Comparison of ENCODE assay signal across 8 mouse cellular contexts in the genomic region with DNA sequence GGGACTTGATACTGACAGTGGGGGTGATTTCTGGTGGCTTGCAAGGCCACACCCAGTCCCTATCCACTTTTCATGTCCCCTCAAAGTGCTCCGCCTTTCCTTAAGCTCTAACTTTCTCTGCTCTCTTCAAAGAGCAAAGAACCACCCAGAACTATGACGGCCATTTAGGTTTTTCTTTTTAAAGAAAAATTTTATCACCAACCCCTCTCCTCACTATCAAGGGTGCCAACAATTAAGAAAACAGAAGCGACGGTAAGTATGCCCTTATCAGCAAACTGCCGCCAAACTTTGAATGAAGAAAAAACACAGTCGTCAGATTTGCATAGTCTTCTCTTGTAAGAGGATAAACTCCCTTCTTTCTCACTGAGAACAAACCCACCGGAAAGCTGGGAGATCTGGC. TPM values are rescaled to one million over a fixed set of nuclear protein-coding genes. Genes with fewer than 3 reads are reported as not detected.
A peak's percentile ranks its signal among the peaks of the same experiment; 100 is the strongest.
DNase-seq lines count a peak whose midpoint lies in the region; ATAC-seq and TF ChIP-seq lines count a peak whose summit lies in the region.

No protein-coding gene starts in this region.

- H3K9me3 ChIP-seq in CH12.LX (replicated peaks; ENCODE audit: low read length), result no peaks in the 10 kb centered on the region
- H3K9me3 ChIP-seq in forebrain, embryonic 13.5 days (replicated peaks), result no peaks in the 10 kb centered on the region
- no peaks in the 10 kb centered on the region for H3K9me3 ChIP-seq in liver, embryonic 12.5 days (replicated peaks)
- no peaks in the 10 kb centered on the region for H3K9me3 ChIP-seq in stomach, postnatal 0 days (ENCODE audit: control insufficient read depth, low read length)

- TF ChIP-seq RAD21 in CH12.LX (IDR thresholded peaks at IDR 0.05; ENCODE audit: low read depth, low read length), result no peak

- peak overlapping the region; percentile 97 for H3K4me2 ChIP-seq in CH12.LX (ENCODE audit: insufficient read depth, low read depth, poor library complexity, severe bottlenecking)
- peak overlapping the region; percentile 98 for H3K4me2 ChIP-seq in forebrain, embryonic 13.5 days
- H3K4me2 ChIP-seq in liver, embryonic 12.5 days, result peak overlapping the region; percentile 98
- peak overlapping the region; percentile 99 for H3K4me2 ChIP-seq in stomach, postnatal 0 days (replicated peaks; ENCODE audit: low read depth)

- TF ChIP-seq CTCF in CH12.LX (conservative IDR thresholded peaks at IDR 0.05 in 1 of 2, IDR thresholded peaks at IDR 0.05 in 1 of 2; ENCODE audit: low read depth in 2 of 2, low read length in 2 of 2), result no peak
- no peak for TF ChIP-seq CTCF in stomach, postnatal 0 days (IDR thresholded peaks at IDR 0.05; ENCODE audit: low read depth)

- H3K9ac ChIP-seq in CH12.LX (ENCODE audit: insufficient read depth, low read depth), result peak overlapping the region; percentile 38; the same call in 1 of the 2 replicates
- H3K9ac ChIP-seq in forebrain, embryonic 13.5 days, result peak overlapping the region; percentile 84
- peak overlapping the region; percentile 81 for H3K9ac ChIP-seq in liver, embryonic 12.5 days
- peak overlapping the region; percentile 74 for H3K9ac ChIP-seq in stomach, postnatal 0 days (ENCODE audit: low read length)

- H3K27me3 ChIP-seq in CH12.LX (replicated peaks), result no peaks in the 10 kb centered on the region
- H3K27me3 ChIP-seq in forebrain, embryonic 13.5 days, result no peaks in the 10 kb centered on the region
- H3K27me3 ChIP-seq in liver, embryonic 12.5 days (replicated peaks), result no peaks in the 10 kb centered on the region
- no peaks in the 10 kb centered on the region for H3K27me3 ChIP-seq in stomach, postnatal 0 days (ENCODE audit: control insufficient read depth, insufficient read depth, low read length)

- peak overlapping the region; percentile 80 to 90 (median 88) for H3K4me3 ChIP-seq in CH12.LX (replicated peaks in 1 of 3; ENCODE audit: low read depth in 2 of 3, low read length in 2 of 3, poor library complexity in 1 of 3)
- peak overlapping the region; percentile 88 for H3K4me3 ChIP-seq in forebrain, embryonic 13.5 days
- peak overlapping the region; percentile 90 for H3K4me3 ChIP-seq in liver, embryonic 12.5 days
- H3K4me3 ChIP-seq in stomach, postnatal 0 days (ENCODE audit: low read depth, low read length), result peak overlapping the region; percentile 76

- TF ChIP-seq EP300 in CH12.LX (IDR thresholded peaks at IDR 0.05; ENCODE audit: low read length), result no peak
- TF ChIP-seq EP300 in stomach, postnatal 0 days (optimal IDR thresholded peaks at IDR 0.05), result no peak

- peak; percentile 5 for DNase-seq in embryo, embryonic 10 days (ENCODE audit: low spot score)
- DNase-seq in embryo, embryonic 9.5 days (ENCODE audit: extremely low spot score), result no peak
- DNase-seq in CH12.LX (ENCODE audit: extremely low read depth), result peak; percentile 40
- DNase-seq in stomach, postnatal 0 days (ENCODE audit: low spot score), result no peak
- no peak for DNase-seq in frontal cortex, postnatal 14 days (ENCODE audit: low spot score in 2 of 2)
- DNase-seq in gastrocnemius, postnatal 25 days, result no peak

- TF ChIP-seq POLR2A in CH12.LX (IDR thresholded peaks at IDR 0.05; ENCODE audit: low read depth, low read length), result no peak

- H3K36me3 ChIP-seq in CH12.LX (replicated peaks in 1 of 2; ENCODE audit: control insufficient read depth in 1 of 2, insufficient read depth in 1 of 2, low read length in 1 of 2), result peaks cover 0 to 7% of the 10 kb centered on the region in 2 experiments
- no peaks in the 10 kb centered on the region for H3K36me3 ChIP-seq in forebrain, embryonic 13.5 days (ENCODE audit: poor library complexity, severe bottlenecking)
- no peaks in the 10 kb centered on the region; the same call in 1 of the 2 replicates for H3K36me3 ChIP-seq in liver, embryonic 12.5 days
- no peaks in the 10 kb centered on the region for H3K36me3 ChIP-seq in stomach, postnatal 0 days (ENCODE audit: control insufficient read depth, insufficient read depth, low read length)

- peaks cover 13% of the 10 kb centered on the region for H3K79me2 ChIP-seq in CH12.LX (replicated peaks; ENCODE audit: control insufficient read depth, extremely low read depth, insufficient read depth, poor library complexity, severe bottlenecking)

- in situ Hi-C loops in CH12.LX (cut with MboI; ENCODE audit: low pct_ligation_motif_present, low pct_unique_long_range_greater_than_20kb, low sequenced_read_pairs), result no loop called here

- dilution Hi-C loops in CH12.LX (cut with MboI; ENCODE audit: extremely low pct_ligation_motif_present, extremely low pct_unique_long_range_greater_than_20kb, low sequenced_read_pairs), result no loop called here

- peaks cover 3 to 36% of the 10 kb centered on the region in 2 experiments; a peak in 3 of 4 replicates for H3K4me1 ChIP-seq in CH12.LX (ENCODE audit: control insufficient read depth in 1 of 2, insufficient read depth in 2 of 2)
- peaks cover 23% of the 10 kb centered on the region for H3K4me1 ChIP-seq in forebrain, embryonic 13.5 days
- peaks cover 56% of the 10 kb centered on the region for H3K4me1 ChIP-seq in liver, embryonic 12.5 days
- H3K4me1 ChIP-seq in stomach, postnatal 0 days (replicated peaks; ENCODE audit: control insufficient read depth, insufficient read depth), result no peaks in the 10 kb centered on the region

- WGBS in forebrain, embryonic 13.5 days, result 1% methylated on average over 7 of the region's 7 CpGs
- WGBS in liver, embryonic 12.5 days (ENCODE audit: insufficient replicate concordance), result under 1% methylated on average over 7 of the region's 7 CpGs
- under 1% methylated on average over 7 of the region's 7 CpGs for WGBS in stomach, postnatal 0 days

- no peak overlapping the region for H3K27ac ChIP-seq in CH12.LX (ENCODE audit: insufficient read depth, low read depth)
- no peak overlapping the region for H3K27ac ChIP-seq in forebrain, embryonic 13.5 days
- peak overlapping the region; percentile 94 for H3K27ac ChIP-seq in liver, embryonic 12.5 days
- H3K27ac ChIP-seq in stomach, postnatal 0 days (replicated peaks), result peak overlapping the region; percentile 93

- ATAC-seq in forebrain, embryonic 13.5 days, result no peak
- no peak for ATAC-seq in liver, embryonic 12.5 days
- no peak for ATAC-seq in stomach, postnatal 0 days (ENCODE audit: low FRiP score, low TSS enrichment)

TF ChIP-seq in CH12.LX, 34 proteins besides CTCF, POLR2A, EP300 and RAD21 (continues in another document):
- TF ChIP-seq MAFK (IDR thresholded peaks at IDR 0.05; ENCODE audit: insufficient replicate concordance, low read length) (no peak), ZMIZ1 (IDR thresholded peaks at IDR 0.05; ENCODE audit: low read depth, low read length) (no peak), KAT2A (IDR thresholded peaks at IDR 0.05; ENCODE audit: insufficient replicate concordance, low read length) (no peak), CHD1 (IDR thresholded peaks at IDR 0.05; ENCODE audit: low read depth, low read length) (no peak), ETS1 (conservative IDR thresholded peaks at IDR 0.05; ENCODE audit: low read depth, low read length) (no peak), TCF12 (IDR thresholded peaks at IDR 0.05; ENCODE audit: low read depth, low read length) (no peak), SIN3A (IDR thresholded peaks at IDR 0.05; ENCODE audit: low read length) (0 out of 2 replicates have a peak, but pooled peaks have one; percentile 36), ZC3H11A (IDR thresholded peaks at IDR 0.05; ENCODE audit: low read depth, low read length) (no peak), USF2 (conservative IDR thresholded peaks at IDR 0.05; ENCODE audit: low read depth, low read length) (no peak), CHD2 (IDR thresholded peaks at IDR 0.05; ENCODE audit: low read length) (no peak), SMC3 (IDR thresholded peaks at IDR 0.05; ENCODE audit: low read depth, low read length) (no peak), MEF2A (IDR thresholded peaks at IDR 0.05; ENCODE audit: borderline replicate concordance, low read depth, low read length) (no peak), BHLHE40 (IDR thresholded peaks at IDR 0.05; ENCODE audit: low read depth, low read length) (no peak), JUND (conservative IDR thresholded peaks at IDR 0.05; ENCODE audit: low read depth, low read length) (no peak), MAZ (IDR thresholded peaks at IDR 0.05; ENCODE audit: low read depth, low read length) (no peak), IRF4 (IDR thresholded peaks at IDR 0.05; ENCODE audit: low read depth, low read length) (no peak), ZNF384 (IDR thresholded peaks at IDR 0.05; ENCODE audit: low read depth, low read length) (peak; percentile 50; the same call in 1 of the 2 replicates), USF1 (IDR thresholded peaks at IDR 0.05; ENCODE audit: low read depth, low read length) (no peak), NELFE (IDR thresholded peaks at IDR 0.05; ENCODE audit: low read depth, low read length) (no peak), JUN (IDR thresholded peaks at IDR 0.05; ENCODE audit: insufficient read depth, low read depth, low read length) (no peak)

RNA-seq across cellular contexts. Expression of a gene that starts 0.5 kb away (rescaled TPM):
- 19.1 and 22.0 TPM in 2 replicates for total RNA-seq in CH12.LX (2012; rRNA removed)
- total RNA-seq in CH12.LX (2014; rRNA removed), result 51.2 and 52.5 TPM in 2 replicates
- polyA plus RNA-seq in CH12.LX (2012; ENCODE audit: insufficient read length, low read depth), result 45.2 and 54.0 TPM in 2 replicates
- 6.5 and 7.7 TPM in 2 replicates for polyA plus RNA-seq in forebrain, embryonic 13.5 days (2015; fragmentation: Nextera tagmentation; extraction: Ambion mirVana)
- polyA plus RNA-seq in liver, embryonic 12.5 days (2016; fragmentation: Nextera tagmentation; extraction: Ambion mirVana), result 16.9 and 19.1 TPM in 2 replicates
- polyA plus RNA-seq in stomach, postnatal 0 days (2015; fragmentation: Nextera tagmentation; extraction: Ambion mirVana), result 34.0 and 39.6 TPM in 2 replicates
- total RNA-seq in gastrocnemius, postnatal 25 days (2021), result 1 to 10 TPM; 1.4 TPM

RNA-seq across cellular contexts. Expression of a gene that starts 0.9 kb away (rescaled TPM):
- total RNA-seq in CH12.LX (2012; rRNA removed), result 0.38 and 0.42 TPM in 2 replicates
- total RNA-seq in CH12.LX (2014; rRNA removed), result 0.54 and 0.71 TPM in 2 replicates
- 0.13 and 0.74 TPM in 2 replicates for polyA plus RNA-seq in CH12.LX (2012; ENCODE audit: insufficient read length, low read depth)
- 13.2 and 18.1 TPM in 2 replicates for polyA plus RNA-seq in forebrain, embryonic 13.5 days (2015; fragmentation: Nextera tagmentation; extraction: Ambion mirVana)
- polyA plus RNA-seq in liver, embryonic 12.5 days (2016; fragmentation: Nextera tagmentation; extraction: Ambion mirVana), result 2.8 and 3.0 TPM in 2 replicates
- polyA plus RNA-seq in stomach, postnatal 0 days (2015; fragmentation: Nextera tagmentation; extraction: Ambion mirVana), result 11.1 and 11.7 TPM in 2 replicates
- total RNA-seq in gastrocnemius, postnatal 25 days (2021), result 1 to 10 TPM; 1.5 to 2.1 TPM

RNA-seq across cellular contexts. Expression of a gene that starts 52.8 kb away (rescaled TPM):
- total RNA-seq in CH12.LX (2012; rRNA removed), result 12.4 and 15.1 TPM in 2 replicates
- total RNA-seq in CH12.LX (2014; rRNA removed), result 17.7 and 19.7 TPM in 2 replicates
- polyA plus RNA-seq in CH12.LX (2012; ENCODE audit: insufficient read length, low read depth), result 7.3 and 9.0 TPM in 2 replicates
- polyA plus RNA-seq in forebrain, embryonic 13.5 days (2015; fragmentation: Nextera tagmentation; extraction: Ambion mirVana), result 20.7 and 22.0 TPM in 2 replicates
- 17.7 and 19.5 TPM in 2 replicates for polyA plus RNA-seq in liver, embryonic 12.5 days (2016; fragmentation: Nextera tagmentation; extraction: Ambion mirVana)
- polyA plus RNA-seq in stomach, postnatal 0 days (2015; fragmentation: Nextera tagmentation; extraction: Ambion mirVana), result 14.2 and 16.2 TPM in 2 replicates
- total RNA-seq in gastrocnemius, postnatal 25 days (2021), result 1 to 10 TPM; 6.1 to 9.8 TPM

Comparison
In these comparisons a context has a peak if more than half of its experiments do, and no peak if none do; other contexts are left out.
1. DNase-seq: peak in embryo, embryonic 10 days (single experiment) and CH12.LX (single experiment); none in embryo, embryonic 9.5 days (single experiment), stomach, postnatal 0 days (single experiment), frontal cortex, postnatal 14 days (0 of 2) and gastrocnemius, postnatal 25 days (single experiment).
2. H3K27ac ChIP-seq: peak in liver, embryonic 12.5 days (single experiment) and stomach, postnatal 0 days (single experiment); none in CH12.LX (single experiment) and forebrain, embryonic 13.5 days (single experiment).
3. Peak in every context shown above with its lines, with median percentiles within 50 percentile points of each other: H3K4me2 ChIP-seq, H3K4me3 ChIP-seq and H3K9ac ChIP-seq.